Mouse (Mus musculus) gastrocnemius, postnatal 25 days (tissue): Measurements from ENCODE around the gene P2ry6. TPM values are rescaled to one million over a fixed set of nuclear protein-coding genes. Genes with fewer than 3 reads are reported as not detected.

ENCODE experiments used
- DNase-seq: peaks from one replicate; pipeline ENCODE4 v3.0.0; 2022
- long read RNA-seq, 2 experiments: library from polyadenylated mRNA; stranded (forward); transcript quantifications; one replicate each; pipeline ENCODE4 v2.0.0; 2021
- total RNA-seq, 2 experiments: library from RNA; stranded (reverse); gene quantifications; 1 replicate in 1 of 2; 2 replicates in 1 of 2; pipeline ENCODE4 v1.2.3; 2021

The P2ry6 gene
- 1 to 10 TPM; 1.4 to 1.9 TPM for total RNA-seq
- long read RNA-seq, experiment 1, partial matches to known transcripts = 0 of 1 reads
- long read RNA-seq, experiment 1, other reads (novel, unspliced or antisense) = 0 of 1 reads
- long read RNA-seq, experiment 2, partial matches to known transcripts = 0 of 5 reads
- long read RNA-seq, experiment 2, other reads (novel, unspliced or antisense) = 1 of 5 reads

- no peak for DNase-seq
These were observed at the start of gene P2ry6 for GRCm38 (mm10) chr7:100974135-100974903. Gene P2ry6, minus strand, starts transcription at chr7:100974649.

DNA sequence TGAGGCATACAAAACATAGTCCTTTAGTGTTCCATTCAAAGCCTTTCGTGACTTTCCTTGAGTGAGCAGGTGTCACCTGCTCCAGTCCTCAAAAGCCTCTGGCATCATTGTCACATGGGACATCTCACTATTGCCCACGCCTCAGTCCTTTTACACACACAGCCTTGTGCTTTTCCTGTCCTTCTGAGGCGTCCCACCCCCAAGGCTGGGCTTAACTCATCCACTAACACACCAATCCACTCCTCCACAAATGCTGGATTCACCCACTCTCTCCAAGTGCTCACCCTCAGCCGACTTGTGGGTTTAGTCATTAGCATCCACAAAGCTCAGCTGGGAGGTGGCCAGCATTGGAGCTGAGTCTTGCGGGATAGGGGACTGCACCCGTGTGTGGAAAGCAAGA, 43.0 kb upstream of the P2ry6 start:
- no peak for DNase-seq

- DNase-seq = peak; percentile 77
These were observed 42.6 kb upstream of the P2ry6 start for GRCm38 (mm10) chr7:101017021-101017461.

DNA sequence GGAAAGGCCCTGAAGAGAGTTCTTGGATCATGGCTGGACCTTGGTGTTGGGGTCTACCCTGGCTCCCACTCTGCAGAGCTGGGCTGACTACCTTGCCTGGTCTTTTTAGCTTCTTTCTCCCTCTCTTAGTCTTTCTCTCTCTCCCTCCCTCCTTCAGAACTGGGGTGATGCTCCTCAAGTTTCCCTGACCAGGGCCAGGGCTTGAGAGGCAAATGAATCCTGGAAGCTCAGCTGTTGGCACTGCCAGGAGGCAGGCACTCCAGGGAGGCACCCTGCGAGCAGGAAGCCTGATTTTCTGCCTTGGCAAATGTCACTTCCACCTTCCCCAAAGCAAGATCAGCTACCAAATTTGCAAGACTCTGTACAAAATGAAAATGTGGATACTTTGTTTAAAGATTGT, 40.5 kb upstream of the P2ry6 start:
- no peak for DNase-seq

DNA sequence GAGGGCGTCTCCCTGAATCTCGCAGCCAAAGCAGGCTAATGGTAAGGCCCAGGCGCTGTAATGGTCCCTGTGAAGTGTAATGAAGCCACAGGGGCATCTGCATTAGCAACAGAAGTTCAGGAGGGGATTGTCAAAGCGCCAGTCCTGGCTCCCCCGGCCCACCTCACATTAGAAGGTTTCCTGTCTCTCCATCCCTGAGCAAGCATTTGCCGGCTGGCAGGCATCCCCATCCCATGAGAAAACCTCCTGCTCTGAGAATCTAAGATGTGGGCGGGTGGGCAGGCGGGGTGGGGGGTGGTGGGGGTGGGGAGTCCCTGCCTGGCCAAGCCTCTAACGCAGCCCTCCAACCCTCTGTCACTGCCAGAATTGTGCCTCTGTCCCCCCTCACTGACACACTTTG, 39.6 kb upstream of the P2ry6 start:
- DNase-seq = no peak

- no peak for DNase-seq
These were observed 38.1 kb upstream of the P2ry6 start, which contains the start of gene P2ry2 for GRCm38 (mm10) chr7:101012541-101012940. Gene P2ry2, minus strand, starts transcription at chr7:101012866.

DNA sequence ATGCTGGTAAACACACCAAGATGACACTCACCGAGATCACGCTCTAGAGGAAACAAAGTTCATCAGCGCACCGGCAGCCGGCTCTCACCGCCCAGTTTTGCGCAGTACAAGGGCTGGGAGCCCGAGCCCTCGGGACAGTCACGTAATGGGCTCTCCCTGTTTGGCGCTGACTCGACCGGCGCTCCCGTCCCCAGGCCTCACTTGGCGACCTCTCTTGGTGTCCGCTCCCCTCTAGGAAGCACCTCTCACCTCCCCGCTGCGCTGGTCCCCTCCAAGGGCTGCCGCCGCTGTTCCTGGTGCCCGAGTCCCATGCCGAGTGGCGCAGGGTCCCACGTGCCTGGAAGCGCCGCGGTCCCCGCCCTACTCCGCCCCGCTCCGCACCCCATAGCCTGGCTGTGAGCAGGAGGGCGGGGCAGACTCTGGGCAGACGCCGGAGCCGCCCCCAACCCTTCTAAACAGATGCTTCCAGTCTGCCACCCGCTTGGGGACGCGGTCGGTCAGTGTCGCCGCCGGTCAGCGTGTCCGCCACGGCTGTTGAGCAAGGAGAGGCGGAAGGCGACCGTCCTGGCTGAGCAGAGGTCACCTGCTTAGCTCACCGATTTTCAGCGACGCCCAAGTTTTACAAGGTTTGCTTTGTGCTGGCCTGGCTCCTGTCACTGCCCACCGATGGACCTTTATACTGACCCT, 37.4 kb upstream of the P2ry6 start:
- peak; percentile 86 for DNase-seq

- DNase-seq = no peak
These were observed 36.3 kb upstream of the P2ry6 start for GRCm38 (mm10) chr7:101010741-101011140.

DNA sequence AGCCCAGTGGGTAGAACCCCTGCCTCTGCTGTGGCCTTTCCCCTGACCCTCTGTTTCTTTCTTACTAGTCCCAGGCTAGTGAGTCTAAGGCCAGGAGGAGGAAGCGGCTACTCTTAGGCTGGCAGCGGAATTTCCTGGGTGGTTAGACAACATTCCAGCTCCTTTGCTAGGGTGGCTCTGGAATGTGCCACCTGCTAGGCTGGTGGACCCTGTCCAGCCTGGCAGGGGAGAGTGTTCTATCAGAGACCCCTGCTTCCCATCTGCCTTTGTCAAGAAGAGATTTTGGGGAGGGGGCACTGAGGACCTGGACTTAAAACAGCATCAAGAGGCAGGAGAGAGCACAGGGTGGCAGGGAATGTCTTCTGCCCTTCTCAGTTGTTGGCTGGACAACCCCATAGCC, 31.8 kb upstream of the P2ry6 start:
- DNase-seq = no peak

GRCm38 (mm10) chr7:101005119-101005518, 30.7 kb upstream of the P2ry6 start:
- DNase-seq = no peak

GRCm38 (mm10) chr7:101003442-101004326, 29.2 kb upstream of the P2ry6 start:
- DNase-seq = no peak

DNA sequence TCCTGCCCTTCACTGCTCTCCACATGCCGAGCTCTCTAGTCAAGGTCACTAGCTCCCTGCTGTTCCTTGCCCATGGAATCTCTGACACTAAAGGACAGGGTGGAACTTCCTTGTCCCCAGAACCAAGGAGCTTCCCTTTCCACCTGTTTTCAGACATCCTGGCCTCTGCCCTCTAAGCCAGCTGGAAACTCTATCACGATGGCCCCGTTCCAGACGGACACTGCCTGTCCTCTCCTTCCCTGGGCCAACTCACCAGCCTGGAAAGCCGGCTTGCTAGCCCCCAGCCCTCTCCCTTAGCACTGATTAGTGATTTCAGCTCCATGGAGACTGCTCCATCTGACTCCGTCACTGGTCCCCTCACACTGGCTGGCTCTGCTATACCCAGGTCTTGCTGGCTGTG, 27.8 kb upstream of the P2ry6 start:
- peak; percentile 81 for DNase-seq

- DNase-seq = no peak
These were observed 25.2 kb upstream of the P2ry6 start for GRCm38 (mm10) chr7:100999623-101000022.

GRCm38 (mm10) chr7:100998578-100998960, 24.1 kb upstream of the P2ry6 start:
- no peak for DNase-seq

DNA sequence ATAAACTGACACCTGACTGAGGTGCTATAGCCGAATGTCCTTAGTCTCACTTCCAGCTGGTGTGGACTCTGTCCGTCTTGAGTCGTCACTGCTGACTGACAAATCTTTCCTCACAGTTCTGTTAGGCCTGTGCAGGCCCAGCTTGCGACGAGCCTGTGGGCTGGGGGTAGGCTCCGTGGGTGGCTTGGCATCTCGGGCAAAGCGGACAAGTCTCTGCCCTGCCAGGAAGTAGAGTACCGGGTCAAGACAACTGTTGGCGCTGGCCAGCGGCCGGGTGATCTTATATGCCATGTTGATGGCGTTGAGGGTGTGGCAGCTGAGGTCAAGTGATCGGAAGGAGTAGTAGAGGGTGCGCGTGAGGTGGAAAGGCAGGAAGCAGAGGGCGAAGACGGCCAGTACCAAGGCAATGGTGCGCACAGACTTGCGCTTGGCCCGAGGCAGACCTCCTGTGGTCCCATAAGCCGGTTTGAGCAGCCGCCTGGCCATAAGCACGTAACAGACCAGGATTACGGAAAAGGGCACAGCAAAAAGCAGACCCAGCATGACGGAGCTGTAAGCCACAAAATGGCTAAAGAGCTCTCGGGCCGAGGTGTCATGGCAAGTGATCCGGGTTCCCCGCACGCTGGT, 23.6 kb upstream of the P2ry6 start:
- DNase-seq = no peak

DNA sequence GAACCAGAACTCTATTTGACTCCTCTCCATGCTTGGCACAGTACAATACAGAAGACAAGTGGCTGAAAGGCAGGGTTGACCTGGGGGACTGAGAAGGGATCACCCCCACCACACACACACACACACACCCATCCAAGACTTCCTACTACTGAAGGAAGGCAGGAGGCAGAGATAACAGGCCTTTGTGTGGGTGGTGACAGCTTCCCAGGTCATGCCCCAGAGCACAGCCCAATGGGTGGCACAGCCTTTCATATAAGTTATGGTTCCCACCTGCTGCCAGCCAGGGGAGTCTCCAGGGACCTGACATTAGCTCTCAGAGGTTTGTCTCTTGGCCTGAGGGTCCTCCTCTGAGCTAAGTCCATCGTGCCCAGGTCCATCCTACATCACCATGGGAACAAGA, 22.8 kb upstream of the P2ry6 start:
- no peak for DNase-seq

DNA sequence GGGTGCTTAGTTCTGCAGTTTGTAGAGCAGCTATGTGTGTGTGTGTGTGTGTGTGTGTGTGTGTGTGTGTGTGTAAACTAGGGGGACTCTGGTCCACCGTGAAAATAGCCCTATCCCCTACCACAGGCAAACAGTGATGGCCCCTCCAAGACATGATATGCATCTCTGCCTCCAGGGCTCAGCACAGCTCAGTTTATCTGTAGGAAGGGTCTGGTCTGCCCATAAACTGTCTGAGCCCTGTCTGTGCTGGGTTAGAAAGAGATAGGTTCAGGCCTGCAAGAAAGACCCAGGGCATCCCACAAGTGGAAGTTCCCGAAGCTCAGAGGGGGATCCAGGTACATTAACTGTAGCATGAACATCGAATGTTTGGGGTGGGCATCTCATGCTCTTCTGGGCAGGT, 21.5 kb upstream of the P2ry6 start:
- DNase-seq = no peak

DNA sequence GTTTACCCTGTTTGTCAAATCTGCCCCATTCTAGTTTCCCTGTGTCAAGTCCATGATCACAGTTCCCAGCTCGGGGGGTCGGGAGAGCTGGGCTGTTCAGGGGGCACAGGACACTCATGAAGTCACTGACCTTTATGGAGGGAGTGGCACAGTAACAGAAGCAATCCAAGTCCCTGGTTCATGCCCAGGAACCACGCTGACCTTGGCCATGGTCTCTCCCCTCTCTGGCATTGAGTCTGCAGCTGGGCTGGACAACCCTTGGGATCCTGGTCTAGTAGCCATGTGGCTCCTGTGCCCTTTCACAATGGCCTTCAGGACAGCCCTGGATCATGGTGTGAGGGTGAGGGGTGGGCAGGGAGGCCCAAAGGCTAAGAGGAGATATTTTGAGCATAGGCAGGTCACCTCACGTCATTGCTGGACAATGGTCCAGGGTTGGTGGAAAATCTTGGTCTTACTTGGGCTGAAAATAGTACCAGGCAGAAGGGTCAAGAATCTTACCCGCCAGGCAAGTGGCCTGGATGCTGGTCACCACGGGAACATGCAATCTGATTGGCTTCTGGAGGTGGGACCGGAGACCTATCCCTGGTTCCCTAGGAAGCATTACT, 20.9 kb upstream of the P2ry6 start:
- DNase-seq = peak; percentile 61

DNA sequence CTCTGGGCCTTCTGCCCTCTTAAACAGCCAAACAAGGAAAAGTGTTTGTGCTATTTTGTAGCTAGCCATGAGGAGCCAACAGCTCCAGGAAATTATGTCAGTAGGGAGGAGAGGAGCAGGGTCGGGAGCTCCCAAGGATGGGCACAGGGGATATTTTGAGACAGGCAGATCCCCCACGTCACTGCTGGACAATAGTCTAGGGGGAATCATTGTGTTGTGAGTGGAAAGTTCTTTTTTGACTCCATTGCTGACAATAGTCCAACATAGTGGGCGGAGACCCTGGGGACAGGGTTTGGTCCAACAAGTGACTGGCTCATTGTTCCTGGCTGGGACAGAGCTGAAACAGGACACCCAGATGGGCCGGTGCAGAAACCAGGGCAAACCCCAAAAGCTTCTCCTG, 18.7 kb upstream of the P2ry6 start:
- peak; percentile 83 for DNase-seq

- DNase-seq = no peak
These were observed 17.5 kb upstream of the P2ry6 start for GRCm38 (mm10) chr7:100991972-100992371.

DNA sequence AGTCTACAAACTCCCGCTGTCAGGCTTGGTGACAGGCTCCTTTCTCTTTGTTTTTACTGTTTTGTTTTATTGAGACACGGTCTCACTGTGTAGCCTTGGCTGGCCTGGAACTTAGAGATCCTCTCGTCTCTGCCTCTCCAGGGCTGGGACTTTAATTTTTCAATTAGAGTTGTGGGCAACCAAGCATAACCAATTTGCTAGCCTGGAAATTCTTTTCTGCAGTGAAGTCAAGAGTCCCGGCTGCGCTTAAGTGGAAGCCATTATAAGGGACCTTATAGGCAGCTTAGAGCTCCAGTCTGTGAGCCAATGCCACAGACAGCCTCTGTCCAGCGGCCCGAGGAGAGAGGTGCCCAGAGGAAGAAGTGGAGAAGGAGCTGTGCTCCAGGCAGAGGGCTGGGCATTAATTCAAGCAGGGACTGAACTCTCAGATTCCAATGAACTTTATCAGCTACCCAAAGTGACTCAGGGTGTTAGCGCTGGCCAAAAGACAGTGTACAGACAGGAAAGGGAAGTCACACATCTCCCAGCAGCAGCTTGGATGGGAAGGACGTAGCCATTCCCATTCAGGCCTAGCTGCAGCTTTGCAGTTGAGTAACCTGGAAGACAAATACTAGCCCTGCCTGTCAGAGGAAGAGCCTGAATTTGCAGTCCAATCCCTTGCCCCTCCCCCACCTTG, 16.3 kb upstream of the P2ry6 start:
- peak; percentile 71 for DNase-seq
